Mouse (Mus musculus) heart, embryonic 14.5 days (tissue): ENCODE data around the gene Clcf1. TPM values are rescaled to one million over a fixed set of nuclear protein-coding genes. Genes with fewer than 3 reads are reported as not detected.

Experiments used
- ATAC-seq: fragments of 200-750 bp; cut with Nextera tagmentation; 2 replicates; pipeline ENCODE4 v1.8.0; 2017; ENCODE audit warnings: low read depth, moderate TSS enrichment; ENCODE audit not compliant: insufficient number of reproducible peaks, insufficient read depth, low FRiP score
- H3K27ac ChIP-seq, 2 experiments: fragments of 200-500 bp in 1 of 2; fragments of 300-500 bp in 1 of 2; sonication (generic) in 1 of 2; replicated peaks in 1 of 2; 2 replicates each; pipeline ENCODE4 v1.5.1; 2012 to 2014; ENCODE audit warnings: low read depth in 2 of 2, low read length in 2 of 2, control low read depth in 1 of 2, mild to moderate bottlenecking in 1 of 2, mixed read lengths in 1 of 2; ENCODE audit not compliant: control insufficient read depth in 1 of 2, insufficient read depth in 1 of 2
- H3K27me3 ChIP-seq: fragments of 300-500 bp; sonication (generic); 2 replicates; pipeline ENCODE4 v1.6.1; 2014; ENCODE audit warnings: mild to moderate bottlenecking, low read length, control low read depth; ENCODE audit not compliant: control insufficient read depth, insufficient read depth
- H3K36me3 ChIP-seq: fragments of 300-500 bp; sonication (generic); 2 replicates; pipeline ENCODE4 v1.6.1; 2014; ENCODE audit warnings: mild to moderate bottlenecking, control low read depth, low read length, mixed read lengths; ENCODE audit not compliant: control insufficient read depth, insufficient read depth
- H3K4me1 ChIP-seq, 2 experiments: fragments of 200-500 bp in 1 of 2; fragments of 300-500 bp in 1 of 2; sonication (generic) in 1 of 2; 2 replicates each; pipeline ENCODE4 v1.6.1; 2012 to 2014; ENCODE audit warnings: low read length in 2 of 2, control low read depth in 1 of 2, mixed read lengths in 1 of 2; ENCODE audit not compliant: control insufficient read depth in 2 of 2, insufficient read depth in 2 of 2
- H3K4me2 ChIP-seq: fragments of 300-500 bp; sonication (generic); 2 replicates; pipeline ENCODE4 v1.6.1; 2014; ENCODE audit warnings: mild to moderate bottlenecking, low read length
- H3K4me3 ChIP-seq, 2 experiments: fragments of 200-500 bp in 1 of 2; fragments of 300-500 bp in 1 of 2; sonication (generic) in 1 of 2; 2 replicates each; pipeline ENCODE4 v1.5.1; 2012 to 2014; ENCODE audit warnings: low read length in 2 of 2, mild to moderate bottlenecking in 2 of 2, control low read depth in 1 of 2, low read depth in 1 of 2, moderate library complexity in 1 of 2; ENCODE audit not compliant: control insufficient read depth in 1 of 2, insufficient read depth in 1 of 2
- H3K9ac ChIP-seq: fragments of 300-500 bp; sonication (generic); 2 replicates; pipeline ENCODE4 v1.6.1; 2014; ENCODE audit warnings: mild to moderate bottlenecking, low read length
- H3K9me3 ChIP-seq: fragments of 300-500 bp; sonication (generic); 2 replicates; pipeline ENCODE4 v1.6.1; 2016; ENCODE audit warnings: low read length, control low read depth; ENCODE audit not compliant: control insufficient read depth
- WGBS: fragments of 180-500 bp; shearing (Covaris S2); extraction: QIAGEN DNeasy Blood & Tissue Kit; methylation state at CpG from one replicate; pipeline ENCODE4 v1.1.7; 2014; 5-methylcytosine and 5-hydroxymethylcytosine counted together
- polyA plus RNA-seq: library from polyadenylated mRNA; unstranded; fragments of >200 nt; fragmentation: Nextera tagmentation; extraction: Ambion mirVana; gene quantifications from 2 replicates; pipeline ENCODE4 v1.2.1, GENCODE M21; 2014

The Clcf1 gene
- polyA plus RNA-seq, 1 experiment from 2014 or later: 1.2 TPM

- peaks cover 16 to 32% of the 10 kb centered on the region in 2 experiments for H3K4me1 ChIP-seq
- H3K36me3 ChIP-seq: peaks cover 57% of the 10 kb centered on the region
- 71% methylated on average over 8 of the region's 8 CpGs for WGBS
Measured at GRCm38 (mm10) chr19:4194021-4194724, 19.9 kb upstream of the Clcf1 start.

GRCm38 (mm10) chr19:4194776-4195650, 19.0 kb upstream of the Clcf1 start:
- H3K27me3 ChIP-seq: no peaks in the 10 kb centered on the region
- no peak overlapping the region for H3K27ac ChIP-seq
- 81% methylated on average over 12 of the region's 12 CpGs for WGBS
- peaks cover 66% of the 10 kb centered on the region for H3K36me3 ChIP-seq
- H3K9me3 ChIP-seq: no peaks in the 10 kb centered on the region
- H3K4me1 ChIP-seq: peaks cover 16 to 34% of the 10 kb centered on the region in 2 experiments
- H3K9ac ChIP-seq: no peak overlapping the region
- no peak for ATAC-seq
- no peak overlapping the region for H3K4me3 ChIP-seq
- no peak overlapping the region for H3K4me2 ChIP-seq

More at GRCm38 (mm10) chr19:4194021-4194724, 19.9 kb upstream of the Clcf1 start:
- no peak for ATAC-seq
- H3K27me3 ChIP-seq: no peaks in the 10 kb centered on the region
- H3K4me2 ChIP-seq: no peak overlapping the region; the same call in 1 of the 2 replicates
- H3K4me3 ChIP-seq: no peak overlapping the region
- no peak overlapping the region for H3K27ac ChIP-seq
- peak overlapping the region; percentile 16; the same call in 1 of the 2 replicates for H3K9ac ChIP-seq
- no peaks in the 10 kb centered on the region for H3K9me3 ChIP-seq

- WGBS: 61% methylated on average over 2 of the region's 2 CpGs
- no peaks in the 10 kb centered on the region for H3K9me3 ChIP-seq
- ATAC-seq: no peak
- no peak overlapping the region for H3K9ac ChIP-seq
- H3K36me3 ChIP-seq: peaks cover 71% of the 10 kb centered on the region
- H3K4me1 ChIP-seq: peaks cover 21 to 40% of the 10 kb centered on the region in 2 experiments
- no peaks in the 10 kb centered on the region for H3K27me3 ChIP-seq
- no peak overlapping the region for H3K4me3 ChIP-seq
- no peak overlapping the region for H3K4me2 ChIP-seq
- no peak overlapping the region for H3K27ac ChIP-seq
Measured at GRCm38 (mm10) chr19:4196048-4196447, 18.0 kb upstream of the Clcf1 start.

GRCm38 (mm10) chr19:4196548-4196947, 17.5 kb upstream of the Clcf1 start:
- Histone ChIP-seq H3K4me1 (peaks cover 18 to 35% of the 10 kb centered on the region in 2 experiments), H3K9ac (no peak overlapping the region; the same call in 1 of the 2 replicates), H3K36me3 (peaks cover 71% of the 10 kb centered on the region)

GRCm38 (mm10) chr19:4197180-4197579, 16.9 kb upstream of the Clcf1 start:
- 68% methylated on average over 3 of the region's 3 CpGs for WGBS
- peaks cover 20 to 36% of the 10 kb centered on the region in 2 experiments for H3K4me1 ChIP-seq
- no peak for ATAC-seq
- H3K27ac ChIP-seq: no peak overlapping the region
- no peak overlapping the region for H3K4me2 ChIP-seq
- H3K27me3 ChIP-seq: no peaks in the 10 kb centered on the region
- peaks cover 71% of the 10 kb centered on the region for H3K36me3 ChIP-seq
- no peaks in the 10 kb centered on the region for H3K9me3 ChIP-seq
- no peak overlapping the region for H3K9ac ChIP-seq
- no peak overlapping the region for H3K4me3 ChIP-seq

More at GRCm38 (mm10) chr19:4196548-4196947, 17.5 kb upstream of the Clcf1 start:
- no peaks in the 10 kb centered on the region for H3K27me3 ChIP-seq
- H3K9me3 ChIP-seq: no peaks in the 10 kb centered on the region
- H3K4me2 ChIP-seq: no peak overlapping the region
- 37% methylated on average over 5 of the region's 5 CpGs for WGBS
- H3K4me3 ChIP-seq: no peak overlapping the region
- H3K27ac ChIP-seq: no peak overlapping the region
- ATAC-seq: no peak

GRCm38 (mm10) chr19:4201291-4201909, 12.6 kb upstream of the Clcf1 start, which contains the start of gene Rad9a:
Gene Rad9a (minus strand): TSS chr19:4201662.
- Histone ChIP-seq H3K27me3 (peaks cover 10% of the 10 kb centered on the region), H3K27ac (peak within 1 kb of the TSS; percentile 46 to 70), H3K4me3 (peak within 1 kb of the TSS; percentile 74), H3K9ac (peak within 1 kb of the TSS; percentile 88), H3K9me3 (no peaks in the 10 kb centered on the region), H3K4me2 (peak within 1 kb of the TSS; percentile 95), H3K36me3 (peaks cover 36% of the 10 kb centered on the region), H3K4me1 (peaks cover 14 to 22% of the 10 kb centered on the region in 2 experiments)
- peak; percentile 79 for ATAC-seq
- under 1% methylated on average over 34 of the region's 34 CpGs for WGBS

- Histone ChIP-seq H3K4me2 (peak overlapping the region; percentile 95), H3K27me3 (peaks cover 12% of the 10 kb centered on the region), H3K9me3 (no peaks in the 10 kb centered on the region), H3K4me3 (peak overlapping the region; percentile 74), H3K27ac (peak overlapping the region in 1 of 2 experiments; percentile 70; a peak in 2 of 4 replicates), H3K36me3 (peaks cover 28% of the 10 kb centered on the region), H3K9ac (peak overlapping the region; percentile 88), H3K4me1 (peaks cover 14 to 17% of the 10 kb centered on the region in 2 experiments)
- no peak for ATAC-seq
- 25% methylated on average over 7 of the region's 7 CpGs for WGBS
Measured at GRCm38 (mm10) chr19:4202149-4202548, 11.9 kb upstream of the Clcf1 start.
